Mouse (Mus musculus) lung, postnatal 0 days (tissue): ENCODE measurements around the gene Adprm. TPM values are rescaled to one million over a fixed set of nuclear protein-coding genes. Genes with fewer than 3 reads are reported as not detected.

Experiments used
- ATAC-seq: fragments of 200-750 bp; cut with Nextera tagmentation; 2 replicates; pipeline ENCODE4 v1.8.0; 2017; ENCODE audit warnings: moderate library complexity
- DNase-seq: peaks from one replicate; pipeline ENCODE4 v3.0.0-alpha.2; 2016; ENCODE audit warnings: low spot score
- H3K27ac ChIP-seq: fragments of 300-500 bp; sonication (generic); 2 replicates; pipeline ENCODE4 v1.5.1; 2014; ENCODE audit warnings: antibody characterized with exemption, mild to moderate bottlenecking, low read length, mixed read lengths
- H3K27me3 ChIP-seq: fragments of 300-500 bp; sonication (generic); replicated peaks from 2 replicates; pipeline ENCODE4 v1.6.1; 2014; ENCODE audit warnings: low read length, mixed read lengths; ENCODE audit not compliant: insufficient read depth
- H3K36me3 ChIP-seq: fragments of 300-500 bp; sonication (generic); 2 replicates; pipeline ENCODE4 v1.6.1; 2014; ENCODE audit warnings: low read length, mixed read lengths; ENCODE audit not compliant: insufficient read depth
- H3K4me1 ChIP-seq: fragments of 300-500 bp; sonication (generic); 2 replicates; pipeline ENCODE4 v1.6.1; 2014; ENCODE audit warnings: antibody characterized with exemption, low read depth, low read length, mixed read lengths; ENCODE audit not compliant: insufficient read depth
- H3K4me2 ChIP-seq: fragments of 300-500 bp; sonication (generic); replicated peaks from 2 replicates; pipeline ENCODE4 v1.6.1; 2014; ENCODE audit warnings: low read depth, mild to moderate bottlenecking, low read length, moderate library complexity, mixed read lengths
- H3K4me3 ChIP-seq: fragments of 300-500 bp; sonication (generic); 2 replicates; pipeline ENCODE4 v1.5.1; 2014; ENCODE audit warnings: low read depth, low read length
- H3K9ac ChIP-seq: fragments of 300-500 bp; sonication (generic); replicated peaks from 2 replicates; pipeline ENCODE4 v1.6.1; 2014; ENCODE audit warnings: low read depth, mild to moderate bottlenecking
- H3K9me3 ChIP-seq: fragments of 300-500 bp; sonication (generic); 2 replicates; pipeline ENCODE4 v1.6.1; 2016; ENCODE audit warnings: low read length, mixed read lengths
- CTCF ChIP-seq: IDR thresholded peaks from 2 replicates; pipeline ENCODE4 v1.5.1; 2016; ENCODE audit warnings: antibody characterized with exemption, mild to moderate bottlenecking
- EP300 ChIP-seq: IDR thresholded peaks from 2 replicates; pipeline ENCODE4 v1.6.1; 2016; ENCODE audit warnings: antibody characterized with exemption, mild to moderate bottlenecking, control low read depth
- WGBS: fragments of 180-500 bp; shearing (Covaris S2); extraction: QIAGEN DNeasy Blood & Tissue Kit; methylation state at CpG from one replicate; pipeline ENCODE4 v1.1.7; 2014; 5-methylcytosine and 5-hydroxymethylcytosine counted together
- polyA plus RNA-seq: library from polyadenylated mRNA; unstranded; fragments of >200 nt; fragmentation: Nextera tagmentation; extraction: Ambion mirVana; gene quantifications from 2 replicates; pipeline ENCODE4 v1.2.1, GENCODE M21; 2015

The Adprm gene
- polyA plus RNA-seq, 1 experiment from 2014 or later: 29.3 TPM

GRCm38 (mm10) chr11:67048496-67048895 lies 3.9 kb downstream of the Adprm start:
- H3K9me3 ChIP-seq: no peaks in the 10 kb centered on the region
- H3K27me3 ChIP-seq: no peaks in the 10 kb centered on the region
- H3K4me3 ChIP-seq: no peak overlapping the region
- no peak for DNase-seq
- TF ChIP-seq CTCF (no peak), EP300 (no peak)
- H3K27ac ChIP-seq: no peak overlapping the region
- WGBS: 81% methylated on average over 8 of the region's 8 CpGs
- H3K9ac ChIP-seq: no peak overlapping the region
- no peak overlapping the region for H3K4me2 ChIP-seq
- peaks cover 4% of the 10 kb centered on the region; the same call in 1 of the 2 replicates for H3K4me1 ChIP-seq
- ATAC-seq: no peak
- H3K36me3 ChIP-seq: peaks cover 5% of the 10 kb centered on the region; the same call in 1 of the 2 replicates

GRCm38 (mm10) chr11:67047199-67047598 lies 5.2 kb downstream of the Adprm start:
- Histone ChIP-seq H3K27me3 (no peaks in the 10 kb centered on the region), H3K4me2 (no peak overlapping the region), H3K27ac (no peak overlapping the region), H3K36me3 (peaks cover 5% of the 10 kb centered on the region; the same call in 1 of the 2 replicates), H3K4me3 (no peak overlapping the region), H3K9ac (no peak overlapping the region), H3K9me3 (no peaks in the 10 kb centered on the region), H3K4me1 (no peaks in the 10 kb centered on the region)
- TF ChIP-seq EP300 (no peak), CTCF (no peak)
- 71% methylated on average over 5 of the region's 5 CpGs for WGBS
- DNase-seq (peak; percentile 12), ATAC-seq (no peak)

- Histone ChIP-seq H3K4me1 (no peaks in the 10 kb centered on the region), H3K27me3 (no peaks in the 10 kb centered on the region), H3K4me3 (no peak overlapping the region), H3K9ac (no peak overlapping the region), H3K4me2 (no peak overlapping the region), H3K9me3 (no peaks in the 10 kb centered on the region), H3K27ac (no peak overlapping the region), H3K36me3 (peaks cover 17% of the 10 kb centered on the region; the same call in 1 of the 2 replicates)
- WGBS: 49% methylated on average over 6 of the region's 6 CpGs
- TF ChIP-seq CTCF: no peak
- no peak for TF ChIP-seq EP300
- ATAC-seq (peak; percentile 47), DNase-seq (no peak)
These were observed 7.4 kb downstream of the Adprm start for GRCm38 (mm10) chr11:67044959-67045358.

- H3K27me3 ChIP-seq: no peaks in the 10 kb centered on the region
- TF ChIP-seq CTCF (no peak), EP300 (no peak)
- H3K9me3 ChIP-seq: no peaks in the 10 kb centered on the region
- ATAC-seq (no peak), DNase-seq (no peak)
- no peak overlapping the region for H3K4me2 ChIP-seq
- 63% methylated on average over 8 of the region's 8 CpGs for WGBS
- no peaks in the 10 kb centered on the region for H3K4me1 ChIP-seq
- no peak overlapping the region for H3K9ac ChIP-seq
- H3K27ac ChIP-seq: no peak overlapping the region
- H3K4me3 ChIP-seq: no peak overlapping the region
- peaks cover 20% of the 10 kb centered on the region; the same call in 1 of the 2 replicates for H3K36me3 ChIP-seq
These were observed 9.4 kb downstream of the Adprm start for GRCm38 (mm10) chr11:67043007-67043406.

- Histone ChIP-seq H3K4me1 (no peaks in the 10 kb centered on the region), H3K27ac (no peak overlapping the region), H3K27me3 (no peaks in the 10 kb centered on the region), H3K9ac (no peak overlapping the region), H3K4me2 (no peak overlapping the region), H3K9me3 (no peaks in the 10 kb centered on the region), H3K36me3 (peaks cover 17% of the 10 kb centered on the region; the same call in 1 of the 2 replicates), H3K4me3 (no peak overlapping the region)
- TF ChIP-seq EP300 (no peak), CTCF (no peak)
- no peak for ATAC-seq
- DNase-seq: no peak
- 91% methylated on average over 6 of the region's 6 CpGs for WGBS
These were observed 11.9 kb downstream of the Adprm start for GRCm38 (mm10) chr11:67040483-67040882.

- H3K9ac ChIP-seq: no peak overlapping the region
- ATAC-seq (no peak), DNase-seq (no peak)
- H3K36me3 ChIP-seq: peaks cover 15% of the 10 kb centered on the region; the same call in 1 of the 2 replicates
- no peak overlapping the region for H3K4me3 ChIP-seq
- 87% methylated on average over 3 of the region's 3 CpGs for WGBS
- no peak overlapping the region for H3K4me2 ChIP-seq
- no peaks in the 10 kb centered on the region for H3K4me1 ChIP-seq
- H3K27me3 ChIP-seq: no peaks in the 10 kb centered on the region
- H3K27ac ChIP-seq: no peak overlapping the region
- no peaks in the 10 kb centered on the region for H3K9me3 ChIP-seq
- TF ChIP-seq EP300 (no peak), CTCF (peak; percentile 33)
These were observed 12.6 kb downstream of the Adprm start for GRCm38 (mm10) chr11:67039799-67040198.

GRCm38 (mm10) chr11:67036892-67037291 lies 15.5 kb downstream of the Adprm start:
- H3K27me3 ChIP-seq: no peaks in the 10 kb centered on the region
- H3K4me1 ChIP-seq: no peaks in the 10 kb centered on the region
- H3K4me2 ChIP-seq: no peak overlapping the region
- H3K9ac ChIP-seq: no peak overlapping the region
- ATAC-seq: no peak
- no peak for TF ChIP-seq EP300
- no peak for TF ChIP-seq CTCF
- no peak overlapping the region for H3K4me3 ChIP-seq
- 91% methylated on average over 9 of the region's 9 CpGs for WGBS
- H3K9me3 ChIP-seq: no peaks in the 10 kb centered on the region
- no peak overlapping the region for H3K27ac ChIP-seq
- no peak for DNase-seq
- peaks cover 15% of the 10 kb centered on the region; the same call in 1 of the 2 replicates for H3K36me3 ChIP-seq
